Mouse (Mus musculus) liver, embryonic 11.5 days (tissue): ENCODE data around the gene Shld2. TPM values are rescaled to one million over a fixed set of nuclear protein-coding genes. Genes with fewer than 3 reads are reported as not detected.
A peak's percentile ranks its signal among the peaks of the same experiment; 100 is the strongest.
"Not testable (repeated sequence)": the region's sequence is repeated elsewhere in the genome, so short reads cannot be mapped to it uniquely, and the experiment has no call there.

Experiments used
- ATAC-seq: fragments of 200-750 bp; cut with Nextera tagmentation; replicated peaks from 2 replicates; pipeline ENCODE4 v1.8.0; 2017; ENCODE audit warnings: moderate number of reproducible peaks, mild to moderate bottlenecking, moderate TSS enrichment, moderate library complexity; ENCODE audit not compliant: low FRiP score
- DNase-seq: peaks from one replicate; pipeline ENCODE4 v3.0.0-alpha.2; 2017; ENCODE audit warnings: low spot score
- H3K27ac ChIP-seq: fragments of 300-500 bp; sonication (generic); 2 replicates; pipeline ENCODE4 v1.5.1; 2014; ENCODE audit warnings: mild to moderate bottlenecking, low read depth, low read length, control low read depth
- H3K27me3 ChIP-seq: fragments of 300-500 bp; sonication (generic); replicated peaks from 2 replicates; pipeline ENCODE4 v1.6.1; 2014; ENCODE audit warnings: low read length, mixed read lengths; ENCODE audit not compliant: control insufficient read depth, insufficient read depth
- H3K36me3 ChIP-seq: fragments of 300-500 bp; sonication (generic); 2 replicates; pipeline ENCODE4 v1.6.1; 2014; ENCODE audit warnings: mild to moderate bottlenecking, low read length, moderate library complexity, mixed read lengths; ENCODE audit not compliant: control insufficient read depth, insufficient read depth
- H3K4me1 ChIP-seq: fragments of 300-500 bp; sonication (generic); replicated peaks from 2 replicates; pipeline ENCODE4 v1.6.1; 2014; ENCODE audit warnings: low read length, mixed read lengths; ENCODE audit not compliant: control insufficient read depth, insufficient read depth
- H3K4me2 ChIP-seq: fragments of 300-500 bp; sonication (generic); 2 replicates; pipeline ENCODE4 v1.6.1; 2014; ENCODE audit warnings: mild to moderate bottlenecking, control low read depth, moderate library complexity
- H3K4me3 ChIP-seq: fragments of 300-500 bp; sonication (generic); 2 replicates; pipeline ENCODE4 v1.5.1; 2014; ENCODE audit warnings: low read depth, low read length, control low read depth
- H3K9ac ChIP-seq: fragments of 300-500 bp; sonication (generic); 2 replicates; pipeline ENCODE4 v1.6.1; 2014; ENCODE audit warnings: low read depth, low read length, control low read depth
- H3K9me3 ChIP-seq: fragments of 300-500 bp; sonication (generic); 2 replicates; pipeline ENCODE4 v1.6.1; 2016; ENCODE audit warnings: low read length, inconsistent platforms, mixed read lengths; ENCODE audit not compliant: control insufficient read depth
- WGBS: fragments of 180-500 bp; shearing (Covaris S2); extraction: QIAGEN DNeasy Blood & Tissue Kit; methylation state at CpG from one replicate; pipeline ENCODE4 v1.1.7; 2014; 5-methylcytosine and 5-hydroxymethylcytosine counted together
- polyA plus RNA-seq: library from polyadenylated mRNA; unstranded; fragments of >200 nt; fragmentation: Nextera tagmentation; extraction: Ambion mirVana; gene quantifications from 2 replicates; pipeline ENCODE4 v1.2.1, GENCODE M21; 2014

Gene Shld2
- polyA plus RNA-seq, 1 experiment from 2014 or later = 10.5 TPM

- no peak overlapping the region for H3K4me3 ChIP-seq
- H3K27me3 ChIP-seq = no peaks in the 10 kb centered on the region
- no peaks in the 10 kb centered on the region for H3K9me3 ChIP-seq
- ATAC-seq (no peak), DNase-seq (no peak)
- no peak overlapping the region for H3K27ac ChIP-seq
- no peak overlapping the region for H3K4me2 ChIP-seq
- H3K36me3 ChIP-seq = no peaks in the 10 kb centered on the region
- no peak overlapping the region for H3K9ac ChIP-seq
- H3K4me1 ChIP-seq = no peaks in the 10 kb centered on the region
- WGBS = 45% methylated on average over 2 of the region's 2 CpGs
These were observed 21.9 kb downstream of the Shld2 start for GRCm38 (mm10) chr14:34288396-34288795.

- Histone ChIP-seq H3K9ac (no peak overlapping the region), H3K4me1 (no peaks in the 10 kb centered on the region), H3K9me3 (no peaks in the 10 kb centered on the region), H3K27me3 (no peaks in the 10 kb centered on the region), H3K4me2 (no peak overlapping the region), H3K36me3 (no peaks in the 10 kb centered on the region), H3K27ac (no peak overlapping the region), H3K4me3 (no peak overlapping the region)
- 88% methylated on average over 5 of the region's 5 CpGs for WGBS
- DNase-seq = no peak
- no peak for ATAC-seq
These were observed 28.5 kb downstream of the Shld2 start for GRCm38 (mm10) chr14:34281736-34282269.

GRCm38 (mm10) chr14:34280798-34281197 lies 29.5 kb downstream of the Shld2 start:
- Histone ChIP-seq H3K27ac (no peak overlapping the region), H3K9me3 (no peaks in the 10 kb centered on the region), H3K4me2 (no peak overlapping the region), H3K27me3 (no peaks in the 10 kb centered on the region), H3K36me3 (no peaks in the 10 kb centered on the region), H3K9ac (no peak overlapping the region), H3K4me3 (no peak overlapping the region), H3K4me1 (no peaks in the 10 kb centered on the region)
- no peak for DNase-seq
- WGBS = 63% methylated on average over 2 of the region's 2 CpGs
- ATAC-seq = no peak

- H3K36me3 ChIP-seq = no peaks in the 10 kb centered on the region
- no peaks in the 10 kb centered on the region for H3K9me3 ChIP-seq
- no peak for DNase-seq
- no peak overlapping the region for H3K9ac ChIP-seq
- no peak overlapping the region for H3K4me3 ChIP-seq
- no peaks in the 10 kb centered on the region for H3K4me1 ChIP-seq
- H3K27ac ChIP-seq = no peak overlapping the region
- H3K27me3 ChIP-seq = no peaks in the 10 kb centered on the region
- no peak overlapping the region for H3K4me2 ChIP-seq
- WGBS = 86% methylated on average over 4 of the region's 4 CpGs
- ATAC-seq = no peak
These were observed 30.6 kb downstream of the Shld2 start for GRCm38 (mm10) chr14:34279726-34280125.

- DNase-seq (no peak), ATAC-seq (peak; percentile 51)
- 68% methylated on average over 4 of the region's 4 CpGs for WGBS
- H3K27ac ChIP-seq = no peak overlapping the region
- H3K4me3 ChIP-seq = no peak overlapping the region
- H3K4me2 ChIP-seq = peak overlapping the region; percentile 39; the same call in 1 of the 2 replicates
- no peaks in the 10 kb centered on the region for H3K4me1 ChIP-seq
- no peaks in the 10 kb centered on the region for H3K36me3 ChIP-seq
- H3K27me3 ChIP-seq = no peaks in the 10 kb centered on the region
- H3K9ac ChIP-seq = no peak overlapping the region
- no peaks in the 10 kb centered on the region for H3K9me3 ChIP-seq
These were observed 35.1 kb downstream of the Shld2 start for GRCm38 (mm10) chr14:34275225-34275624.

- Histone ChIP-seq H3K4me3 (no peak overlapping the region), H3K9me3 (no peaks in the 10 kb centered on the region), H3K9ac (no peak overlapping the region), H3K4me1 (no peaks in the 10 kb centered on the region), H3K27me3 (no peaks in the 10 kb centered on the region), H3K36me3 (no peaks in the 10 kb centered on the region), H3K27ac (no peak overlapping the region; the same call in 1 of the 2 replicates), H3K4me2 (0 out of 2 replicates have a peak overlapping the region, but pooled peaks have one; percentile 24)
- DNase-seq (no peak), ATAC-seq (no peak)
- WGBS = 87% methylated on average over 3 of the region's 3 CpGs
These were observed 36.2 kb downstream of the Shld2 start for GRCm38 (mm10) chr14:34274141-34274540.

- ATAC-seq (no peak), DNase-seq (no peak)
- H3K36me3 ChIP-seq = no peaks in the 10 kb centered on the region
- WGBS = 60% methylated on average over 2 of the region's 2 CpGs
- H3K27me3 ChIP-seq = no peaks in the 10 kb centered on the region
- no peak overlapping the region for H3K4me2 ChIP-seq
- H3K27ac ChIP-seq = no peak overlapping the region
- no peak overlapping the region for H3K9ac ChIP-seq
- H3K4me3 ChIP-seq = no peak overlapping the region
- H3K4me1 ChIP-seq = no peaks in the 10 kb centered on the region
- H3K9me3 ChIP-seq = no peaks in the 10 kb centered on the region
These were observed 37.0 kb downstream of the Shld2 start for GRCm38 (mm10) chr14:34273280-34273679.

GRCm38 (mm10) chr14:34268046-34268445 lies 42.2 kb downstream of the Shld2 start:
- H3K36me3 ChIP-seq = no peaks in the 10 kb centered on the region
- no peak overlapping the region for H3K4me3 ChIP-seq
- 72% methylated on average over 9 of the region's 9 CpGs for WGBS
- DNase-seq (no peak), ATAC-seq (peak; percentile 47)
- no peak overlapping the region for H3K9ac ChIP-seq
- H3K9me3 ChIP-seq = no peaks in the 10 kb centered on the region
- H3K27ac ChIP-seq = peak overlapping the region; percentile 28; the same call in 1 of the 2 replicates
- H3K4me1 ChIP-seq = no peaks in the 10 kb centered on the region
- no peak overlapping the region for H3K4me2 ChIP-seq
- no peaks in the 10 kb centered on the region for H3K27me3 ChIP-seq

- not testable (repeated sequence) for H3K27me3 ChIP-seq, H3K4me1 ChIP-seq, H3K4me2 ChIP-seq, H3K27ac ChIP-seq, H3K9ac ChIP-seq, ATAC-seq, H3K9me3 ChIP-seq, H3K36me3 ChIP-seq, H3K4me3 ChIP-seq, DNase-seq
- WGBS = 73% methylated on average over 3 of the region's 3 CpGs
These were observed 51.8 kb downstream of the Shld2 start for GRCm38 (mm10) chr14:34258525-34258924.
